Mouse (Mus musculus): Measurements from ENCODE around the gene Prkca. TPM values are rescaled to one million over a fixed set of nuclear protein-coding genes. Genes with fewer than 3 reads are reported as not detected.

Gene Prkca
- polyA plus RNA-seq, 1 experiment, result 2.8 TPM

GRCm38 (mm10) chr11:107947951-107948350 lies 395.8 kb downstream of the Prkca start:
- H3K4me3 ChIP-seq (ENCODE audit: low read depth, low read length), result no peak overlapping the region
- no peaks in the 10 kb centered on the region for H3K9me3 ChIP-seq (replicated peaks; ENCODE audit: control insufficient read depth, insufficient read depth, low read length, poor library complexity, severe bottlenecking)
- no peaks in the 10 kb centered on the region for H3K27me3 ChIP-seq (ENCODE audit: control insufficient read depth, insufficient read depth, low read length, poor library complexity, severe bottlenecking)
- no peak overlapping the region for H3K9ac ChIP-seq (ENCODE audit: low read depth, poor library complexity, severe bottlenecking)
- H3K27ac ChIP-seq (ENCODE audit: insufficient read depth, low read length), result no peak overlapping the region
- no peaks in the 10 kb centered on the region for H3K36me3 ChIP-seq (ENCODE audit: control insufficient read depth, insufficient read depth, low read length, poor library complexity, severe bottlenecking)
- no peak for TF ChIP-seq POLR2A (IDR thresholded peaks at IDR 0.05; ENCODE audit: insufficient read depth, low read length)
- TF ChIP-seq CTCF (IDR thresholded peaks at IDR 0.05; ENCODE audit: low read depth, low read length), result no peak
- TF ChIP-seq EP300 (IDR thresholded peaks at IDR 0.05; ENCODE audit: insufficient read depth, low read depth, low read length), result no peak
- no peaks in the 10 kb centered on the region for H3K4me1 ChIP-seq (ENCODE audit: control insufficient read depth, insufficient read depth, low read length)

GRCm38 (mm10) chr11:107946823-107947222 lies 396.9 kb downstream of the Prkca start:
- Histone ChIP-seq H3K27ac (ENCODE audit: insufficient read depth, low read length) (no peak overlapping the region), H3K27me3 (ENCODE audit: control insufficient read depth, insufficient read depth, low read length, poor library complexity, severe bottlenecking) (no peaks in the 10 kb centered on the region), H3K4me3 (ENCODE audit: low read depth, low read length) (no peak overlapping the region), H3K9ac (ENCODE audit: low read depth, poor library complexity, severe bottlenecking) (no peak overlapping the region), H3K9me3 (replicated peaks; ENCODE audit: control insufficient read depth, insufficient read depth, low read length, poor library complexity, severe bottlenecking) (no peaks in the 10 kb centered on the region), H3K36me3 (ENCODE audit: control insufficient read depth, insufficient read depth, low read length, poor library complexity, severe bottlenecking) (no peaks in the 10 kb centered on the region), H3K4me1 (ENCODE audit: control insufficient read depth, insufficient read depth, low read length) (no peaks in the 10 kb centered on the region)
- no peak for TF ChIP-seq CTCF (IDR thresholded peaks at IDR 0.05; ENCODE audit: low read depth, low read length)
- no peak for TF ChIP-seq EP300 (IDR thresholded peaks at IDR 0.05; ENCODE audit: insufficient read depth, low read depth, low read length)
- TF ChIP-seq POLR2A (IDR thresholded peaks at IDR 0.05; ENCODE audit: insufficient read depth, low read length), result no peak

DNA sequence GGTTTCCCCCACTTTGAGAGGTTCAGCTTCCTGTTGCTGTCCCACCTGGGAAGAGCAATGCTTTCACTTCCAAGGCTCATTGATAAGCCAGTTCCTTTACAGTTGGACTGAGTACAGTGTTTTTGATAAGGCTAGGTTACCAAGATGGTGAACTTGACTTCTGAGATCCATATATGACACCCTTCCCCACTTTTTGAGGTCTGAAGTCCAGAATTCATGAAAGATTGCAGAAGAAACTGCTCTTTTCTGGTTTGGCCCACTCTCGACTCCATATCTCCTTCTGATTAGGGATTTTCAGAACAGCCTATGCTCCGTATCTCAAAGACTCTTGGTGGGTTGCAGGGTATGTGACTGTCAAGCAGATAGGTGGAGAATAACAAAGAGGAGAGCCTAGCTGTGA lies 406.8 kb downstream of the Prkca start:
- no peak for TF ChIP-seq CTCF (IDR thresholded peaks at IDR 0.05; ENCODE audit: low read depth, low read length)
- no peak for TF ChIP-seq POLR2A (IDR thresholded peaks at IDR 0.05; ENCODE audit: insufficient read depth, low read length)
- no peak for TF ChIP-seq EP300 (IDR thresholded peaks at IDR 0.05; ENCODE audit: insufficient read depth, low read depth, low read length)
- Histone ChIP-seq H3K27ac (ENCODE audit: insufficient read depth, low read length) (no peak overlapping the region), H3K9me3 (replicated peaks; ENCODE audit: control insufficient read depth, insufficient read depth, low read length, poor library complexity, severe bottlenecking) (peaks cover 11% of the 10 kb centered on the region), H3K27me3 (ENCODE audit: control insufficient read depth, insufficient read depth, low read length, poor library complexity, severe bottlenecking) (no peaks in the 10 kb centered on the region; the same call in 1 of the 2 replicates), H3K4me1 (ENCODE audit: control insufficient read depth, insufficient read depth, low read length) (no peaks in the 10 kb centered on the region), H3K36me3 (ENCODE audit: control insufficient read depth, insufficient read depth, low read length, poor library complexity, severe bottlenecking) (no peaks in the 10 kb centered on the region), H3K9ac (ENCODE audit: low read depth, poor library complexity, severe bottlenecking) (no peak overlapping the region), H3K4me3 (ENCODE audit: low read depth, low read length) (no peak overlapping the region)

GRCm38 (mm10) chr11:107931721-107932120 lies 412.0 kb downstream of the Prkca start:
- no peak overlapping the region for H3K9ac ChIP-seq (ENCODE audit: low read depth, poor library complexity, severe bottlenecking)
- no peaks in the 10 kb centered on the region for H3K27me3 ChIP-seq (ENCODE audit: control insufficient read depth, insufficient read depth, low read length, poor library complexity, severe bottlenecking)
- no peaks in the 10 kb centered on the region for H3K4me1 ChIP-seq (ENCODE audit: control insufficient read depth, insufficient read depth, low read length)
- no peak overlapping the region for H3K27ac ChIP-seq (ENCODE audit: insufficient read depth, low read length)
- no peaks in the 10 kb centered on the region for H3K36me3 ChIP-seq (ENCODE audit: control insufficient read depth, insufficient read depth, low read length, poor library complexity, severe bottlenecking)
- TF ChIP-seq EP300 (IDR thresholded peaks at IDR 0.05; ENCODE audit: insufficient read depth, low read depth, low read length) (no peak), POLR2A (IDR thresholded peaks at IDR 0.05; ENCODE audit: insufficient read depth, low read length) (no peak), CTCF (IDR thresholded peaks at IDR 0.05; ENCODE audit: low read depth, low read length) (no peak)
- no peaks in the 10 kb centered on the region for H3K9me3 ChIP-seq (replicated peaks; ENCODE audit: control insufficient read depth, insufficient read depth, low read length, poor library complexity, severe bottlenecking)
- no peak overlapping the region for H3K4me3 ChIP-seq (ENCODE audit: low read depth, low read length)

GRCm38 (mm10) chr11:107931288-107931687 lies 412.4 kb downstream of the Prkca start:
- H3K4me3 ChIP-seq (ENCODE audit: low read depth, low read length), result no peak overlapping the region
- H3K36me3 ChIP-seq (ENCODE audit: control insufficient read depth, insufficient read depth, low read length, poor library complexity, severe bottlenecking), result no peaks in the 10 kb centered on the region
- no peak for TF ChIP-seq POLR2A (IDR thresholded peaks at IDR 0.05; ENCODE audit: insufficient read depth, low read length)
- no peak for TF ChIP-seq EP300 (IDR thresholded peaks at IDR 0.05; ENCODE audit: insufficient read depth, low read depth, low read length)
- TF ChIP-seq CTCF (IDR thresholded peaks at IDR 0.05; ENCODE audit: low read depth, low read length), result no peak
- H3K27ac ChIP-seq (ENCODE audit: insufficient read depth, low read length), result no peak overlapping the region
- no peaks in the 10 kb centered on the region for H3K4me1 ChIP-seq (ENCODE audit: control insufficient read depth, insufficient read depth, low read length)
- H3K27me3 ChIP-seq (ENCODE audit: control insufficient read depth, insufficient read depth, low read length, poor library complexity, severe bottlenecking), result no peaks in the 10 kb centered on the region
- H3K9me3 ChIP-seq (replicated peaks; ENCODE audit: control insufficient read depth, insufficient read depth, low read length, poor library complexity, severe bottlenecking), result no peaks in the 10 kb centered on the region
- no peak overlapping the region for H3K9ac ChIP-seq (ENCODE audit: low read depth, poor library complexity, severe bottlenecking)

- H3K9ac ChIP-seq (ENCODE audit: low read depth, poor library complexity, severe bottlenecking), result no peak overlapping the region
- no peak overlapping the region for H3K4me3 ChIP-seq (ENCODE audit: low read depth, low read length)
- TF ChIP-seq EP300 (IDR thresholded peaks at IDR 0.05; ENCODE audit: insufficient read depth, low read depth, low read length) (no peak), CTCF (IDR thresholded peaks at IDR 0.05; ENCODE audit: low read depth, low read length) (no peak), POLR2A (IDR thresholded peaks at IDR 0.05; ENCODE audit: insufficient read depth, low read length) (no peak)
- no peaks in the 10 kb centered on the region for H3K4me1 ChIP-seq (ENCODE audit: control insufficient read depth, insufficient read depth, low read length)
- no peak overlapping the region for H3K27ac ChIP-seq (ENCODE audit: insufficient read depth, low read length)
- H3K27me3 ChIP-seq (ENCODE audit: control insufficient read depth, insufficient read depth, low read length, poor library complexity, severe bottlenecking), result no peaks in the 10 kb centered on the region
- H3K36me3 ChIP-seq (ENCODE audit: control insufficient read depth, insufficient read depth, low read length, poor library complexity, severe bottlenecking), result no peaks in the 10 kb centered on the region
- H3K9me3 ChIP-seq (replicated peaks; ENCODE audit: control insufficient read depth, insufficient read depth, low read length, poor library complexity, severe bottlenecking), result no peaks in the 10 kb centered on the region
Measured at GRCm38 (mm10) chr11:107929712-107930111, 414.0 kb downstream of the Prkca start.
